Mouse (Mus musculus) cerebellum, adult 18-20 months (tissue): Measurements from ENCODE around the gene Ubtf.

ENCODE experiments used
- DNase-seq, 2 experiments: peaks; one replicate each; pipeline ENCODE4 v3.0.0; 2021

Gene Ubtf

DNA sequence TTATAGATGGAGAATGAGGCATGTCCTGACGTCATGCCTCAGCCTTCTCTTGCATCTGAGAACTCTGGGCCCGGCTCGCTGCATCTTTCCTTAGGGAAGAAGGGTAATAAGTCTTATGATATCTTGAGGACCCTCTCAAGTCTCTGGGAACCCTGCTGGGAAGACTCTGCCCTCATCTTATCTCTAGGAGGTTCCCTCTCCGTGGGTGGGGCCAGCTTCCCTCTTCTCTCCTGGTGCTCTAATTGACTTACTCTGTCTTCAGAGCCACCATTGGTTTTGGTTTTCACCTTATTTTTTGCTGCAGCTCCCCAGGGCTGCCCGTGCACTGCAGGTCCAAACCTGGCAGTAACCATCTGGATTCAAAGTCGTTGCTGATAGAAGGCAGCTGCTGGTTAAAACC, 61.4 kb downstream of the Ubtf start:
- no peak for DNase-seq

DNA sequence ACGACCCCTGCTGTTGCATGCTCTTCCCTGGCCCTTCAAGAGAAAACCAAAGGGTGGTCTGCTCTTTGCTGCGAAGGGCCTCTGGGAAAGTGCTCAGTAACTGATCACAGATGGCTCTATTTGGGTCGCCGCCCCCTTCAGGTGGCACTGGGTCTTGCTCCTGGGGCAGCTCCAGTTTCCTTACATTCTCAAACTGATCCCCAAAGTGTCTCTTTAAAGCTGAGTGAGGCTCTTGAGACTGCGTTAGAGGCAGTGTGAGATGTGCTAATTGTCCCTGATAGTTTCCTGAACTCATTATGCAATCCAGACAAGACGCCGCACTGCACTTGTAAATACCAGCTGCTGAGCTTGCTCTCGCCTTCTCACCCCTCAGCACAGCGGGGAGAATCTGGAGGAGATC, 62.0 kb downstream of the Ubtf start:
- DNase-seq = no peak
